Mouse (Mus musculus) lung, embryonic 15.5 days (tissue): ENCODE results near the gene Nhlh1. TPM values are rescaled to one million over a fixed set of nuclear protein-coding genes. Genes with fewer than 3 reads are reported as not detected.
A peak's percentile ranks its signal among the peaks of the same experiment; 100 is the strongest.

Experiments used
- ATAC-seq: fragments of 200-750 bp; cut with Nextera tagmentation; 2 replicates; pipeline ENCODE4 v1.8.0; 2017; ENCODE audit warnings: moderate number of reproducible peaks, borderline replicate concordance; ENCODE audit not compliant: low FRiP score, low TSS enrichment; ENCODE audit errors: extremely low read depth
- H3K27ac ChIP-seq: fragments of 300-500 bp; sonication (generic); 2 replicates; pipeline ENCODE4 v1.5.1; 2015; ENCODE audit warnings: moderate library complexity, mild to moderate bottlenecking, inconsistent platforms
- H3K27me3 ChIP-seq: fragments of 300-500 bp; sonication (generic); 2 replicates; pipeline ENCODE4 v1.6.1; 2015; ENCODE audit warnings: inconsistent platforms
- H3K36me3 ChIP-seq: fragments of 300-500 bp; sonication (generic); 2 replicates; pipeline ENCODE4 v1.6.1; 2015; ENCODE audit warnings: inconsistent platforms
- H3K4me1 ChIP-seq: fragments of 300-500 bp; sonication (generic); 2 replicates; pipeline ENCODE4 v1.6.1; 2015; ENCODE audit warnings: inconsistent platforms
- H3K4me2 ChIP-seq: fragments of 300-500 bp; sonication (generic); 2 replicates; pipeline ENCODE4 v1.6.1; 2015; ENCODE audit warnings: inconsistent platforms, mild to moderate bottlenecking, moderate library complexity
- H3K4me3 ChIP-seq: fragments of 300-500 bp; sonication (generic); 2 replicates; pipeline ENCODE4 v1.5.1; 2015; ENCODE audit warnings: mild to moderate bottlenecking, inconsistent platforms
- H3K9ac ChIP-seq: fragments of 300-500 bp; sonication (generic); 2 replicates; pipeline ENCODE4 v1.6.1; 2015; ENCODE audit warnings: inconsistent platforms
- H3K9me3 ChIP-seq: fragments of 300-500 bp; sonication (generic); 2 replicates; pipeline ENCODE4 v1.6.1; 2016; ENCODE audit warnings: inconsistent platforms
- WGBS: fragments of 180-500 bp; shearing (Covaris S2); methylation state at CpG from one replicate; pipeline ENCODE4 v1.1.7; 2015; 5-methylcytosine and 5-hydroxymethylcytosine counted together
- polyA plus RNA-seq: library from polyadenylated mRNA; unstranded; fragments of >200 nt; fragmentation: Nextera tagmentation; extraction: Ambion mirVana; gene quantifications from 2 replicates; pipeline ENCODE4 v1.2.1, GENCODE M21; 2015

Gene Nhlh1
- polyA plus RNA-seq, 1 experiment from 2014 or later: not detected

DNA sequence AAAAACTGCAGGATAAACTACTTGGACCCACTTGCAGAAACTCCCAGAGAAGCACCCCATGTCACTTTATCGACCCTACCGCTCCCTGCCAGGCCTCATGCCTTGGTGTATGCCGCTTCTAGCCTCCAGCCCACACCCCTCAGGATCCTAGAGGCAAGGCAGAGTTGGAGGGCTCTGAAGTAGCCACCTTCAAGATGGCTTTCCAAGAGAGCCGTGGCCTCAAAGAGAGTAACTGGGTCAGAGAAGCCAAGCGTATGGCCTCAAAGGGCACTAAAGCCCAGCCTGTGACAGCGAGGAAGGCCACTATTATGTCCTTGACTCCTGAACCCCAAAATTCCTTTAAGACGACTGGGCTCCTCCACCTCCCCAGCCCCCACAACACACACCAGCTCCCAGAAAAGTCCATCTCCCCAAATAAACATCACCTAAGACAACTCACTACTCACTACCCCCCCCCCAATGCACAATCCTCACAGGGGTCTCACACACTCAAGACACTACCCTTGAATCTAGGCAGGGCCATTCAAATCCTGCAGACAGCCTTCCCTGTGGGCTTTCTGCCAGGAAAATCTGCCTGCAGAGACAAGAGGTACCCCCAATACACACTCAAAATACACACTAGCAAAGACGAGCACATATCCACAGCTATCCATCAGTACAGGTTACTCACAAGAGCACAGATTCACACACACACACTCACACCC is 32.0 kb downstream of the Nhlh1 start:
- no peaks in the 10 kb centered on the region for H3K27me3 ChIP-seq
- WGBS: 44% methylated on average over 8 of the region's 8 CpGs
- H3K36me3 ChIP-seq: no peaks in the 10 kb centered on the region
- peak overlapping the region; percentile 70 for H3K4me2 ChIP-seq
- ATAC-seq: no peak
- no peaks in the 10 kb centered on the region for H3K9me3 ChIP-seq
- H3K4me1 ChIP-seq: peaks cover 32% of the 10 kb centered on the region
- peak overlapping the region; percentile 87 for H3K4me3 ChIP-seq
- H3K27ac ChIP-seq: no peak overlapping the region
- no peak overlapping the region; the same call in 1 of the 2 replicates for H3K9ac ChIP-seq

GRCm38 (mm10) chr1:172024140-172024895 is 33.1 kb downstream of the Nhlh1 start:
- H3K4me1 ChIP-seq: peaks cover 40% of the 10 kb centered on the region
- 67% methylated on average over 9 of the region's 9 CpGs for WGBS
- H3K4me3 ChIP-seq: no peak overlapping the region
- H3K36me3 ChIP-seq: no peaks in the 10 kb centered on the region
- no peaks in the 10 kb centered on the region for H3K9me3 ChIP-seq
- H3K27ac ChIP-seq: no peak overlapping the region
- H3K27me3 ChIP-seq: no peaks in the 10 kb centered on the region
- H3K9ac ChIP-seq: no peak overlapping the region
- H3K4me2 ChIP-seq: peak overlapping the region; percentile 70
- no peak for ATAC-seq

DNA sequence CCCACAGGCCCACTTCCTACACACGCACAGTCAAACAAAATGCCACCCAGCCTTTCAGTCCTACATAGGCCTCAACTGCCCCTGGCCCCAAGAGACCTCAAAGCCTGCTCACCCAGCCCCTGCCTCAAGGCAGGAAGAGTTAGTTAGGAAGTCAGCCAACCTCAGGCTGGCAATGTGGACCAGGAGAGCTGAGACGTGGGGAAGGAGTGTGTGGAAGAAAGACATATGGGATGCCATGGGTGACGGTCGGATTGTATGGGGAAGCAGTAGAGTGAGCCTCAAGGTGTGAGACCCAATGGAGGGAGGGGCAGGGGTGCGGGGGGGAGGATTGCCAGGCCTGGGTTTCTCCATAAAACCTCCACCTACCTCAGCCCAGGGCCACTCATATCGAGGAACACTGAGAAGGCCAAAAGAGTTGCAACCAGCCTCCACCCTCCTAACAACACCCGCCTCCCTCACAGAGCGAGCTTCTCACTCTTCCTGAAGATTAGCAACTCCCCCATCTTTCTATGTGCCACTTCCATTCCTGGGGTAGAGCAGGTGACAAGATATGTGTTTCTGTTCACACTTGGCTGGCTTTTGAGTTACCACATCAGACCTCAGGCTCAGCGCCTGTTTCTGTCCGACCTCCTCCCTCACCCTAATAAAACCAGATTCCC is 37.4 kb downstream of the Nhlh1 start:
- ATAC-seq: no peak
- 74% methylated on average over 10 of the region's 10 CpGs for WGBS
- no peaks in the 10 kb centered on the region for H3K27me3 ChIP-seq
- no peak overlapping the region for H3K4me3 ChIP-seq
- H3K9me3 ChIP-seq: no peaks in the 10 kb centered on the region
- no peak overlapping the region for H3K9ac ChIP-seq
- no peak overlapping the region for H3K4me2 ChIP-seq
- no peaks in the 10 kb centered on the region for H3K36me3 ChIP-seq
- H3K4me1 ChIP-seq: peaks cover 55% of the 10 kb centered on the region
- H3K27ac ChIP-seq: peak overlapping the region; percentile 44

- Histone ChIP-seq H3K4me3 (no peak overlapping the region), H3K9ac (no peak overlapping the region), H3K27me3 (no peaks in the 10 kb centered on the region), H3K36me3 (no peaks in the 10 kb centered on the region), H3K4me2 (no peak overlapping the region), H3K27ac (peak overlapping the region; percentile 44), H3K9me3 (no peaks in the 10 kb centered on the region), H3K4me1 (peaks cover 49% of the 10 kb centered on the region)
- ATAC-seq: no peak
- WGBS: 81% methylated on average over 4 of the region's 4 CpGs
Observed at GRCm38 (mm10) chr1:172019339-172019738, 38.0 kb downstream of the Nhlh1 start.

DNA sequence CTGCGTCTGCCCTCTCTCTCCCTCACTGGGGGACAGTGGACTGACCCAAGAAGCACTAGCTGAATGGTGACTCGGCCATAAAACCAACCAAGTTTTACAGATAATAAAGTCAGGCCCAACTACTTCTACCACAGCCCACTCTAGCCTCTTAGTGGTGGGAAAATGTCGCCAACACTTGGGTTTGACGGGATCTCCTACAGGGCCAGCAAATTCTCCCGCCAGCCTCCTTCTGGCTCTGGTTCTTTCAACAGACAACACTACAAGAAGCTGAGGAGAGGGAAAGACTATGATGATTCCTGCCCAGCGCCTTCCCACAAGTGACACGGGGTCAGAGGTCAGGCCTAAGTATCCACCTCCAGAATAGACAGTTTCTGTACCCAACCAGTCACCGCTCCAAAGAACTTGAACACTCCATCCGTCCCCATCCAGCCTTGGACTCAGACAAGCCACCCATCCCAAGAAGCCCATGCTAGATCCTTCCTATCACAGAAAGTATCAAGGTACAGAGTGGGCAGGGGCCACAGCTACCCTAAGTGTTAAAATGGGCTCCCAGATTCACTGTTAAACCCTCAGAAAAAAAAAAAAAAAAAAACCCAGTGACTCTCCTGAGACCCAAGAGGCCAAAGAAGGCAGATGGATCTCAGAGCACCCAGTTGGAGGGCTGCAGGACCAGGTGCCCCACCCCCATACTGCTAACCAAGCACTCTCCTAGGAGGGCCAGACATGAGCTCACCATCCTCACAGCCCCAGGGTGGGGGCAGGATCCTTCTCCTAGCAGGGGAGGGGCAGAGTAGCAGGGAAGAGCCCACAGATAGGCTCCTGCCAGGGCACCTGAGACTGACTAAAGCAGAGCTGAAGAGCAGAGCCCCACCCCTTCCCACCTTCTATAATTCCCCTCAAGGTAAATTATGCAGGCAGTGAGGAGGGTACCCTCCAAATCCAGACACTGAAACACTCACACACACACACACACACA is 38.7 kb downstream of the Nhlh1 start:
- H3K27me3 ChIP-seq: no peaks in the 10 kb centered on the region
- H3K4me2 ChIP-seq: no peak overlapping the region
- WGBS: 79% methylated on average over 9 of the region's 9 CpGs
- H3K4me1 ChIP-seq: peaks cover 46% of the 10 kb centered on the region
- no peaks in the 10 kb centered on the region for H3K36me3 ChIP-seq
- H3K9ac ChIP-seq: no peak overlapping the region
- no peak overlapping the region for H3K4me3 ChIP-seq
- no peaks in the 10 kb centered on the region for H3K9me3 ChIP-seq
- ATAC-seq: peak; percentile 32; the same call in 1 of the 2 replicates
- H3K27ac ChIP-seq: no peak overlapping the region

- peaks cover 46% of the 10 kb centered on the region for H3K4me1 ChIP-seq
- H3K36me3 ChIP-seq: no peaks in the 10 kb centered on the region
- no peak overlapping the region for H3K4me2 ChIP-seq
- H3K27ac ChIP-seq: peak overlapping the region; percentile 9; the same call in 1 of the 2 replicates
- H3K4me3 ChIP-seq: no peak overlapping the region
- H3K9ac ChIP-seq: no peak overlapping the region
- H3K9me3 ChIP-seq: no peaks in the 10 kb centered on the region
- H3K27me3 ChIP-seq: no peaks in the 10 kb centered on the region
- ATAC-seq: no peak
- WGBS: 76% methylated on average over 6 of the region's 6 CpGs
Observed at GRCm38 (mm10) chr1:172017517-172018070, 39.8 kb downstream of the Nhlh1 start.

DNA sequence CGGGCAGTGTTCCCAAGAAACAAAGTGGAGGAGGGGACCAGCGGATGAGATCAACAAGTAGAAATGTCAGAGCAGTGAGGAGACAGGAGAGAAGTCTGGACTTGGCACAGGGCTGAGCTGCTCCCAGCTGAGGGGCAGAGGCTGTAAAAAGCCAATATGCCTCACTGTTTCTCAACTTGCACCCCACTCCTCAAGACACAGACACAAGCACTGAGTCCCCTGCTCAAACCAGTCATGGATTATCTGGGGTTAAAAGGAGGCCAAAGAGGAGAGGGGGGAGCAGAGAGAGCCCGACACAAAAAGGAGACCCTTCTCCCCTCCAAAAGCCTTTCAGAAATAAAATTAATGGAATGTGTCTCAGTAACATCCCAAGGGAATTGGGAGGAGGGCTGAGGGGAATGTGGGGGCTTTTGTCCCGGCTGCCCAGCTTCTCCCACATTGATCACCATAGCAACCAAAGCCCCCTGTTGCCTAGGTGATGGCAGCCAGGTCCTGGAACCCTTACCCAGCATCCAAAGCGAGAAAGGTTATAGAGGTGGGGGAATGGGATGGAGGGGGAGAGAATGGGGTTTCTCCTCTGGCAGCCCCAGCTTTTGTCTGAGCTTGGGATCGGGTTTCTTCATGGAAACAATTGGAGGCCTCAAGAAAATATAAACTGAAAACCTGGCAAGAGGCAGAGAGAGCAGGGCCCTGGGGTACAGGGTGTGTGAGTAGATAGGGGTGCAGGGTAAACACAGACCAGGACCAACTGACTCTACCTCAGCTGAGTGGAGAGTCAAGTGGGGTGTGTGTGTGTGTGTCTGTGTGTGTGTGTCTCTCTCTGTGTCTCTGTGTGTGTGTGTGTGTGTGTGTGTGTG is 40.5 kb downstream of the Nhlh1 start:
- H3K4me2 ChIP-seq: no peak overlapping the region
- H3K36me3 ChIP-seq: no peaks in the 10 kb centered on the region
- 19% methylated on average over 6 of the region's 6 CpGs for WGBS
- H3K4me3 ChIP-seq: no peak overlapping the region
- peak overlapping the region; percentile 1; the same call in 1 of the 2 replicates for H3K9ac ChIP-seq
- H3K27ac ChIP-seq: peak overlapping the region; percentile 58
- peaks cover 46% of the 10 kb centered on the region for H3K4me1 ChIP-seq
- no peaks in the 10 kb centered on the region for H3K9me3 ChIP-seq
- no peaks in the 10 kb centered on the region for H3K27me3 ChIP-seq
- ATAC-seq: no peak

- no peaks in the 10 kb centered on the region for H3K9me3 ChIP-seq
- peaks cover 41% of the 10 kb centered on the region for H3K4me1 ChIP-seq
- H3K36me3 ChIP-seq: peaks cover 6% of the 10 kb centered on the region; the same call in 1 of the 2 replicates
- WGBS: 41% methylated on average over 8 of the region's 8 CpGs
- no peak for ATAC-seq
- H3K4me2 ChIP-seq: no peak overlapping the region
- H3K4me3 ChIP-seq: no peak overlapping the region
- H3K27me3 ChIP-seq: no peaks in the 10 kb centered on the region
- peak overlapping the region; percentile 58 for H3K27ac ChIP-seq
- no peak overlapping the region for H3K9ac ChIP-seq
Observed at GRCm38 (mm10) chr1:172016031-172016430, 41.3 kb downstream of the Nhlh1 start.

GRCm38 (mm10) chr1:172015312-172015939 is 41.9 kb downstream of the Nhlh1 start:
- Histone ChIP-seq H3K4me3 (no peak overlapping the region), H3K4me2 (no peak overlapping the region), H3K36me3 (peaks cover 12% of the 10 kb centered on the region; the same call in 1 of the 2 replicates), H3K9ac (no peak overlapping the region), H3K27ac (no peak overlapping the region), H3K9me3 (no peaks in the 10 kb centered on the region), H3K4me1 (peaks cover 41% of the 10 kb centered on the region), H3K27me3 (no peaks in the 10 kb centered on the region)
- WGBS: 62% methylated on average over 9 of the region's 9 CpGs
- no peak for ATAC-seq

GRCm38 (mm10) chr1:172014771-172015170 is 42.6 kb downstream of the Nhlh1 start:
- ATAC-seq: no peak
- 75% methylated on average over 9 of the region's 9 CpGs for WGBS

More at GRCm38 (mm10) chr1:172014771-172015170, 42.6 kb downstream of the Nhlh1 start:
- H3K9ac ChIP-seq: no peak overlapping the region
- no peaks in the 10 kb centered on the region for H3K9me3 ChIP-seq
- H3K27ac ChIP-seq: no peak overlapping the region
- H3K4me1 ChIP-seq: peaks cover 38% of the 10 kb centered on the region
- H3K27me3 ChIP-seq: no peaks in the 10 kb centered on the region
- peaks cover 18% of the 10 kb centered on the region for H3K36me3 ChIP-seq
- no peak overlapping the region for H3K4me3 ChIP-seq
- no peak overlapping the region for H3K4me2 ChIP-seq
